Mouse (Mus musculus) adipose tissue, adult 10 weeks (tissue): ENCODE measurements around the gene Olfr1025-ps1. TPM values are rescaled to one million over a fixed set of nuclear protein-coding genes. Genes with fewer than 3 reads are reported as not detected.

ENCODE experiments used
- polyA plus RNA-seq: library from polyadenylated mRNA; stranded (reverse); fragments of 350-450 nt; fragmentation: Illumina TruSeq; extraction: RNeasy Lipid Tissue Mini Kit (QIAGEN cat#74804); gene quantifications from one replicate; pipeline ENCODE4 v1.2.3, GENCODE M21; 2014; ENCODE audit warnings: low read depth, low replicate concordance

Olfr1025-ps1 gene
- polyA plus RNA-seq = not detected

GRCm38 (mm10) chr2:85914893-85915292 is at the start of gene Olfr1025-ps1:
Olfr1025-ps1 (plus strand) TSS chr2:85915193.

GRCm38 (mm10) chr2:85868294-85868693 is 46.7 kb upstream of the Olfr1025-ps1 start, which contains the start of gene Olfr1022:
Olfr1022 (plus strand) TSS chr2:85868594.

GRCm38 (mm10) chr2:85885340-85885739 is 29.7 kb upstream of the Olfr1025-ps1 start, which contains the start of gene Olfr1023:
Olfr1023 (plus strand) TSS chr2:85885640.

GRCm38 (mm10) chr2:85904952-85905351 is 10.0 kb upstream of the Olfr1025-ps1 start, which contains the start of gene Olfr1024:
Olfr1024 (minus strand) TSS chr2:85905052.

GRCm38 (mm10) chr2:85921258-85921657 is 6.3 kb downstream of the Olfr1025-ps1 start, which contains the start of gene Olfr1026:
Olfr1026 (plus strand) TSS chr2:85921558.

GRCm38 (mm10) chr2:85950137-85950536 is 35.1 kb downstream of the Olfr1025-ps1 start, which contains the start of gene Olfr1028:
Olfr1028 (plus strand) TSS chr2:85950437.

Other genes starting within 250 kb of the Olfr1025-ps1 start
- not detected for gene Olfr1006, start 236.4 kb upstream of the Olfr1025-ps1 start, polyA plus RNA-seq
- gene Olfr1008, start 225.8 kb upstream of the Olfr1025-ps1 start, polyA plus RNA-seq = not detected
- gene Olfr1009, start 199.8 kb upstream of the Olfr1025-ps1 start, polyA plus RNA-seq = not detected
- not detected for gene Olfr1012, start 152.4 kb upstream of the Olfr1025-ps1 start, polyA plus RNA-seq
- gene Olfr1013, start 148.1 kb upstream of the Olfr1025-ps1 start, polyA plus RNA-seq = not detected
- gene Olfr1014, start 142.5 kb upstream of the Olfr1025-ps1 start, polyA plus RNA-seq = not detected
- not detected for gene Olfr1015, start 133.2 kb upstream of the Olfr1025-ps1 start, polyA plus RNA-seq
- not detected for gene Olfr1016, start 112.6 kb upstream of the Olfr1025-ps1 start, polyA plus RNA-seq
- not detected for gene Olfr1018, start 96.7 kb upstream of the Olfr1025-ps1 start, polyA plus RNA-seq
- not detected for gene Olfr1019, start 69.7 kb upstream of the Olfr1025-ps1 start, polyA plus RNA-seq
- gene Olfr1020, start 68.2 kb upstream of the Olfr1025-ps1 start, polyA plus RNA-seq = not detected
- not detected for gene Olfr1022, start 46.6 kb upstream of the Olfr1025-ps1 start, polyA plus RNA-seq
- gene Olfr1023, start 29.6 kb upstream of the Olfr1025-ps1 start, polyA plus RNA-seq = not detected
- gene Olfr1024, start 10.1 kb upstream of the Olfr1025-ps1 start, polyA plus RNA-seq = not detected
- not detected for gene Olfr1026, start 6.4 kb downstream of the Olfr1025-ps1 start, polyA plus RNA-seq
- gene Olfr1028, start 35.2 kb downstream of the Olfr1025-ps1 start, polyA plus RNA-seq = not detected
- not detected for gene Olfr1029, start 58.7 kb downstream of the Olfr1025-ps1 start, polyA plus RNA-seq
- not detected for gene Olfr1030, start 64.1 kb downstream of the Olfr1025-ps1 start, polyA plus RNA-seq
- gene Olfr1031, start 75.1 kb downstream of the Olfr1025-ps1 start, polyA plus RNA-seq = not detected
- not detected for gene Olfr1032, start 90.3 kb downstream of the Olfr1025-ps1 start, polyA plus RNA-seq
- gene Olfr1033, start 105.4 kb downstream of the Olfr1025-ps1 start, polyA plus RNA-seq = 8.5 TPM
- 0.53 TPM for gene Olfr1034, start 130.7 kb downstream of the Olfr1025-ps1 start, polyA plus RNA-seq
- not detected for gene Olfr1036, start 158.8 kb downstream of the Olfr1025-ps1 start, polyA plus RNA-seq
- not detected for gene Olfr1037, start 172.2 kb downstream of the Olfr1025-ps1 start, polyA plus RNA-seq
- not detected for gene Olfr1039, start 220.7 kb downstream of the Olfr1025-ps1 start, polyA plus RNA-seq
- gene Olfr1040, start 231.5 kb downstream of the Olfr1025-ps1 start, polyA plus RNA-seq = not detected
- not detected for gene Olfr1042, start 246.6 kb downstream of the Olfr1025-ps1 start, polyA plus RNA-seq